Mouse (Mus musculus): ENCODE measurements at regions not wholly inside any gene's neighbourhood (a gene's known extent, or its start where the extent isn't known, plus 50 kb on each side); places are given as distances from the start of the nearest gene placed in this dataset.

- TF ChIP-seq TAL1 (IDR thresholded peaks at IDR 0.05; ENCODE audit: low read length): no peak
- no peak for TF ChIP-seq GATA1 (IDR thresholded peaks at IDR 0.05; ENCODE audit: low read length)
Measured at GRCm38 (mm10) chr1:154982836-154983235, 98.5 kb upstream of the Cacna1e start.

All from erythroblast, embryonic 14.5 days (primary cell).